Mouse (Mus musculus): ENCODE results near the gene Asic5. TPM values are rescaled to one million over a fixed set of nuclear protein-coding genes. Genes with fewer than 3 reads are reported as not detected.
A peak's percentile ranks its signal among the peaks of the same experiment; 100 is the strongest.

Gene Asic5
- polyA plus RNA-seq, 1 experiment from 2014 or later = not detected

GRCm38 (mm10) chr3:82027286-82027685 lies 45.2 kb downstream of the Asic5 start:
- 83% methylated on average over 1 of the region's 1 CpGs for WGBS
- H3K4me1 ChIP-seq (ENCODE audit: control insufficient read depth, insufficient read depth, low read length) = no peaks in the 10 kb centered on the region
- H3K36me3 ChIP-seq (ENCODE audit: control insufficient read depth, insufficient read depth, low read length) = peaks cover 3% of the 10 kb centered on the region; the same call in 1 of the 2 replicates
- H3K9ac ChIP-seq (replicated peaks; ENCODE audit: low read depth, low read length) = no peak overlapping the region
- ATAC-seq (ENCODE audit: insufficient number of reproducible peaks, insufficient read depth, low FRiP score, low read depth) = no peak
- H3K9me3 ChIP-seq (ENCODE audit: control insufficient read depth, low read depth, low read length) = no peaks in the 10 kb centered on the region
- no peak overlapping the region for H3K4me2 ChIP-seq (replicated peaks; ENCODE audit: low read depth, low read length)
- H3K27me3 ChIP-seq (ENCODE audit: control insufficient read depth, insufficient read depth, low read length) = no peaks in the 10 kb centered on the region
- H3K27ac ChIP-seq (ENCODE audit: low read length) = no peak overlapping the region
- no peak overlapping the region for H3K4me3 ChIP-seq (ENCODE audit: low read depth, low read length)

DNA sequence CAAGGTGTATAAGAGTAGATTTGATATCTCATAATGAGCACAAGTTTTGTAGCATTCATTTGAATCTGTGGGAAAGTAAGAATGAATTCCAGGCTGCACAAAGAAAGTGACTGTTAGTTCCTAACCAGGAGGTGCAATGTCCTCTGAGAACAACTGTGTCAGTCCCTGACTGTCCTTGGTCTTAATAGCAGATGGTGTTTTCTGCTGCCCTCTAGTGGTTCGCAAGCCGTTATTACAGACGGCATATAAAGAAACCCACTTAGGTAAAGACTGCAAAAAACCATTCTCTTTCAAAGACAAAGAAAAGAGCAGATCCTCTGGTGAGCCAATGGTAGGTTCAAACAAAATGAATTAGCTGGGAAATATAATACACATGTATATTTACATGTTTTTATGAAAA lies 47.1 kb downstream of the Asic5 start:
- WGBS = 3% methylated on average over 3 of the region's 3 CpGs
- no peak overlapping the region for H3K4me3 ChIP-seq (ENCODE audit: low read depth, low read length)

DNA sequence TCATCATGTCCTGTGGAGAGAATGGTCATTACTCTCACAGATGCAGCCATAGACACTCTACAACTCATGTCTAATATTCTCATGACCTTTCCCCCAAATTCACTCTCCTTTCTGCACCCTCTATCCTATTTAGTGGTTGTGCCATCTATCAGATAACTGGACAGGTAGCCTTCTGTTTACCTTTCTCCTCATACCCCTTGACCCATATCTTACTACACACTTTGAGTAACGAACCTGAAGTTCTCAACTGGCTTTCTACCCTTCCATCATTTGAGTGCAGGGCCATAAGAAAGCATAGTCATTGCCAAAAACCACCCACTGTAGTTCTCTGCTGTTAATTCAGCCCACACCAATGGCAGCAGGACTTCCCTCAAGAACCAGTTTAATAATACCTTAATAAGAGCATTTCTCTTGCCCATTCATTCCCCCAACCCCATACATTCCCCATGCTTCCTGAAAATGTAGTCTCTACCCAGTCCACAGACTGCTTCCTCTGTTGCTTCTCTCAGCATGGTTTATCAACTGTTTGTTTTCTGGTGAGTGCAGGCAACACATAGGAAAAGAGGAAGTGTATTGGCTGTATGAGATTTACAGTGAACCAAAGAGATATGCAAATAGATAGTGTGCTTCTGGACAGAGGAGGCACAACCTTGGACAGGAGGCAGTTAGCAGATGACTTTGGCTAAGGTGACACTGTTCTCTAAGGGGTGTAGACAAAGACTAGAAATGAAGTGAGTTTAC lies 48.1 kb downstream of the Asic5 start:
- H3K27me3 ChIP-seq (ENCODE audit: control insufficient read depth, insufficient read depth, low read length) = no peaks in the 10 kb centered on the region
- WGBS = 65% methylated on average over 1 of the region's 1 CpGs
- ATAC-seq (ENCODE audit: insufficient number of reproducible peaks, insufficient read depth, low FRiP score, low read depth) = no peak
- no peak overlapping the region for H3K27ac ChIP-seq (ENCODE audit: low read length)
- H3K4me1 ChIP-seq (ENCODE audit: control insufficient read depth, insufficient read depth, low read length) = no peaks in the 10 kb centered on the region
- no peak overlapping the region for H3K4me3 ChIP-seq (ENCODE audit: low read depth, low read length)
- no peaks in the 10 kb centered on the region for H3K9me3 ChIP-seq (ENCODE audit: control insufficient read depth, low read depth, low read length)
- no peak overlapping the region for H3K4me2 ChIP-seq (replicated peaks; ENCODE audit: low read depth, low read length)
- no peak overlapping the region for H3K9ac ChIP-seq (replicated peaks; ENCODE audit: low read depth, low read length)
- peaks cover 18% of the 10 kb centered on the region for H3K36me3 ChIP-seq (ENCODE audit: control insufficient read depth, insufficient read depth, low read length)

More for the DNA sequence above, 47.1 kb downstream of the Asic5 start:
- Histone ChIP-seq H3K27ac (ENCODE audit: low read length) (no peak overlapping the region), H3K4me1 (ENCODE audit: control insufficient read depth, insufficient read depth, low read length) (no peaks in the 10 kb centered on the region), H3K36me3 (ENCODE audit: control insufficient read depth, insufficient read depth, low read length) (peaks cover 9% of the 10 kb centered on the region; the same call in 1 of the 2 replicates), H3K9ac (replicated peaks; ENCODE audit: low read depth, low read length) (no peak overlapping the region), H3K4me2 (replicated peaks; ENCODE audit: low read depth, low read length) (no peak overlapping the region), H3K9me3 (ENCODE audit: control insufficient read depth, low read depth, low read length) (no peaks in the 10 kb centered on the region), H3K27me3 (ENCODE audit: control insufficient read depth, insufficient read depth, low read length) (no peaks in the 10 kb centered on the region)
- 0 out of 2 replicates have a peak, but pooled peaks have one; percentile 58 for ATAC-seq (ENCODE audit: insufficient number of reproducible peaks, insufficient read depth, low FRiP score, low read depth)

DNA sequence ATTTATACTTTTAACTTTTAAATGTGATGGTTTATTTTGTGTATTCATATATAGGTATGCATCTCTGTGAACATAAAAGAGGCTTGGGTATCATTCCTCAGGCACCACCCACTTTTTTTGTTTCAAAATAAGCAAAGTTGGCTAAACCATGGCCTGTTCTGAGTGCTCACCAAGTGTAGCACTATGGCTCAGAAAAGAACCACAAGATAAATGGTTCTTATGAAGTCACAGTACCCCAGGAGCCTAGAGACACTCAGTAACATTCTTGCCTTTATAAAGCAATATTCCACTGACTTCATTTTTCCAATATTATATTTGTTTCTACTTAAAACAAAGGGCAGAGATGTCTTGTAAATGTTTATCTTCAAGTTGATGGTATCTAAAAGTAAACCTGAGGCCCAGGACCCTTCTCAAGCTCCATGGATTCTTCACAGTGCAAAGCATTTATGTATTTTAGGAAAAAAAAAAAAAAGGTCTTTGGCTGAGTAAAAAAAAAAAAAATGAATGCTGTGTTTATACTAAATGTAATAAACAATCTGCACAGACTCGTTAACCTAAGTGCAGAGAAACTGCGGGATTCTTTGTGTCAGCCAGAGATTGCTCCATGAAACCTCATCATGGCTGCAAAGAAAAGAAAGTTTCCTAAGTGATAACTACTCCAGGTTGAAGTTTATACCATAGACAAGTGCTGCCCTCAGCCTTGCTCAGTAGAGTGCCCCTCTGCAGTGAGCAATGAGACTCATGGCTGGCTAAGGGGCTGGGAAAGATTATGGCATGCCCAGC lies 54.4 kb downstream of the Asic5 start:
- no peak for ATAC-seq (ENCODE audit: insufficient number of reproducible peaks, insufficient read depth, low FRiP score, low read depth)
- Histone ChIP-seq H3K4me1 (ENCODE audit: control insufficient read depth, insufficient read depth, low read length) (no peaks in the 10 kb centered on the region), H3K27ac (ENCODE audit: low read length) (no peak overlapping the region; the same call in 1 of the 2 replicates), H3K27me3 (ENCODE audit: control insufficient read depth, insufficient read depth, low read length) (no peaks in the 10 kb centered on the region), H3K4me2 (replicated peaks; ENCODE audit: low read depth, low read length) (no peak overlapping the region), H3K9ac (replicated peaks; ENCODE audit: low read depth, low read length) (no peak overlapping the region), H3K36me3 (ENCODE audit: control insufficient read depth, insufficient read depth, low read length) (peaks cover 45% of the 10 kb centered on the region), H3K9me3 (ENCODE audit: control insufficient read depth, low read depth, low read length) (no peaks in the 10 kb centered on the region), H3K4me3 (ENCODE audit: low read depth, low read length) (no peak overlapping the region)
- 41% methylated on average over 2 of the region's 2 CpGs for WGBS

GRCm38 (mm10) chr3:82043676-82044075 lies 61.6 kb downstream of the Asic5 start:
- Histone ChIP-seq H3K4me2 (replicated peaks; ENCODE audit: low read depth, low read length) (no peak overlapping the region), H3K4me1 (ENCODE audit: control insufficient read depth, insufficient read depth, low read length) (peaks cover 1% of the 10 kb centered on the region; the same call in 1 of the 2 replicates), H3K36me3 (ENCODE audit: control insufficient read depth, insufficient read depth, low read length) (peaks cover 26% of the 10 kb centered on the region; the same call in 1 of the 2 replicates), H3K27ac (ENCODE audit: low read length) (no peak overlapping the region), H3K9ac (replicated peaks; ENCODE audit: low read depth, low read length) (no peak overlapping the region), H3K4me3 (ENCODE audit: low read depth, low read length) (no peak overlapping the region), H3K9me3 (ENCODE audit: control insufficient read depth, low read depth, low read length) (no peaks in the 10 kb centered on the region), H3K27me3 (ENCODE audit: control insufficient read depth, insufficient read depth, low read length) (no peaks in the 10 kb centered on the region)
- 49% methylated on average over 6 of the region's 6 CpGs for WGBS
- no peak for ATAC-seq (ENCODE audit: insufficient number of reproducible peaks, insufficient read depth, low FRiP score, low read depth)

DNA sequence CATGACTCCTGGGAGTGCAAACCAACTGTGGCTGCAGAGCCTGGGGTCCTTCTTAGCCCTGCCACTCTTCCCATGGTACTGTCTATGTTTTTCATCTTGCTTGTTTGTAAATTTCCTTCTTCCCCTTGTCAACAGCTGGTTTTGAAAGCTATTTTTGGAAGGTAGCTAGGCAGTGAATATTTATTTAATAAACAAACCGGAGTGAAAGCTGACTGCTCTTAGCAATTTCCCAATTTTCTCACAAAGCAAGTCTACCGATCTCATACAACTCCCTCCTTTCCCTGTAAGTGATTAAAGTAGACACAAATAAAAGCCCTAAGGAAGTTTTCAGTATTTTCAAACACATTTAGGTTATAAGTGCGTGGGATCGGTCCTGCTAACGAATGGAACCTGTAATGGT lies 62.8 kb downstream of the Asic5 start:
- ATAC-seq (ENCODE audit: insufficient number of reproducible peaks, insufficient read depth, low FRiP score, low read depth) = no peak
- peaks cover 18% of the 10 kb centered on the region; the same call in 1 of the 2 replicates for H3K36me3 ChIP-seq (ENCODE audit: control insufficient read depth, insufficient read depth, low read length)
- H3K9me3 ChIP-seq (ENCODE audit: control insufficient read depth, low read depth, low read length) = no peaks in the 10 kb centered on the region
- 75% methylated on average over 5 of the region's 5 CpGs for WGBS
- peaks cover 6% of the 10 kb centered on the region; the same call in 1 of the 2 replicates for H3K4me1 ChIP-seq (ENCODE audit: control insufficient read depth, insufficient read depth, low read length)
- H3K9ac ChIP-seq (replicated peaks; ENCODE audit: low read depth, low read length) = no peak overlapping the region
- no peak overlapping the region for H3K4me2 ChIP-seq (replicated peaks; ENCODE audit: low read depth, low read length)
- no peak overlapping the region for H3K4me3 ChIP-seq (ENCODE audit: low read depth, low read length)
- H3K27me3 ChIP-seq (ENCODE audit: control insufficient read depth, insufficient read depth, low read length) = no peaks in the 10 kb centered on the region
- H3K27ac ChIP-seq (ENCODE audit: low read length) = no peak overlapping the region

GRCm38 (mm10) chr3:82046087-82046486 lies 64.0 kb downstream of the Asic5 start:
- Histone ChIP-seq H3K9me3 (ENCODE audit: control insufficient read depth, low read depth, low read length) (no peaks in the 10 kb centered on the region), H3K27me3 (ENCODE audit: control insufficient read depth, insufficient read depth, low read length) (no peaks in the 10 kb centered on the region), H3K27ac (ENCODE audit: low read length) (no peak overlapping the region), H3K36me3 (ENCODE audit: control insufficient read depth, insufficient read depth, low read length) (peaks cover 16% of the 10 kb centered on the region; the same call in 1 of the 2 replicates), H3K9ac (replicated peaks; ENCODE audit: low read depth, low read length) (no peak overlapping the region), H3K4me3 (ENCODE audit: low read depth, low read length) (no peak overlapping the region), H3K4me1 (ENCODE audit: control insufficient read depth, insufficient read depth, low read length) (peaks cover 6% of the 10 kb centered on the region; the same call in 1 of the 2 replicates), H3K4me2 (replicated peaks; ENCODE audit: low read depth, low read length) (no peak overlapping the region)
- WGBS = 87% methylated on average over 8 of the region's 8 CpGs
- no peak for ATAC-seq (ENCODE audit: insufficient number of reproducible peaks, insufficient read depth, low FRiP score, low read depth)

DNA sequence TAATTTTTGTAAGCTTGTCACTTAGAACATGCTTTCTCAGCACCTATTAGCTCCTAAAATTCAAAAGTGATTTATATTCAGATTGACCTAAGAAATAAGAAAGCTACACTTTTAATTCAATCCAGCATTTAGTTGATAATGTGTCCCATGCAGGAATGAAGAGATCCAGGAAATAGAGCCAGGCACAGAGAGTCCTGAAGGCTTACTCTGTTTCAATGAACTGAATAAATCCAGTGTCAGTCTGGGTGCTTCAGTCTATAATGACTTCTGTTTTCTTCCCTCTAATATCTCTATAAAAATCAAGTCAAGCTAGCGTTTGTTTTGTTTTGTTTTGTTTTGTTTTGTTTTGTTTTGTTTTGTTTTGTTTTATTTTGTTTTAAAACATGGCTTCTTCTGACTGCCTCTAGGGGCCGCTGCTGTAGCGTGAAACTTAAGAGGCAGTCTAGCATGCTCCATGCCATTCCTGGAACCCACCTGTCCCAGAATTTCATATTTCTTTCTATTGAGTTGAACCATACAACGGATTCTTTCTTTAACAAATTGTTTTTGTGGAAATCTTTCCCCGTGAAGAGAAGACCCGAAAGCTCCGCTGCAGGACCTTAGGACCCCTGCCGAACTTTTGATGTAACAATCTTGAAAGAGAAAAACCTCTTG lies 65.1 kb downstream of the Asic5 start:
- Histone ChIP-seq H3K9me3 (ENCODE audit: control insufficient read depth, low read depth, low read length) (no peaks in the 10 kb centered on the region), H3K9ac (replicated peaks; ENCODE audit: low read depth, low read length) (no peak overlapping the region), H3K4me2 (replicated peaks; ENCODE audit: low read depth, low read length) (no peak overlapping the region), H3K36me3 (ENCODE audit: control insufficient read depth, insufficient read depth, low read length) (peaks cover 13% of the 10 kb centered on the region; the same call in 1 of the 2 replicates), H3K4me1 (ENCODE audit: control insufficient read depth, insufficient read depth, low read length) (peaks cover 12% of the 10 kb centered on the region), H3K4me3 (ENCODE audit: low read depth, low read length) (no peak overlapping the region), H3K27ac (ENCODE audit: low read length) (no peak overlapping the region), H3K27me3 (ENCODE audit: control insufficient read depth, insufficient read depth, low read length) (no peaks in the 10 kb centered on the region)
- 27% methylated on average over 8 of the region's 8 CpGs for WGBS
- ATAC-seq (ENCODE audit: insufficient number of reproducible peaks, insufficient read depth, low FRiP score, low read depth) = no peak
